Mouse (Mus musculus) hindbrain, embryonic 11.5 days (tissue): ENCODE results near the gene Fate1. TPM values are rescaled to one million over a fixed set of nuclear protein-coding genes. Genes with fewer than 3 reads are reported as not detected.

Experiments
- ATAC-seq: fragments of 200-750 bp; cut with Nextera tagmentation; 2 replicates; pipeline ENCODE4 v1.8.0; 2017; ENCODE audit warnings: mild to moderate bottlenecking, moderate TSS enrichment, moderate library complexity; ENCODE audit not compliant: low FRiP score
- DNase-seq: peaks from one replicate; pipeline ENCODE4 v3.0.0-alpha.2; 2015; ENCODE audit warnings: low spot score
- H3K27ac ChIP-seq: fragments of 300-500 bp; sonication (generic); 2 replicates; pipeline ENCODE4 v1.5.1; 2014; ENCODE audit warnings: mild to moderate bottlenecking, low read depth, low read length
- H3K27me3 ChIP-seq: fragments of 300-500 bp; sonication (generic); 2 replicates; pipeline ENCODE4 v1.6.1; 2014; ENCODE audit warnings: mild to moderate bottlenecking, low read length, moderate library complexity, mixed read lengths; ENCODE audit not compliant: control insufficient read depth, insufficient read depth
- H3K36me3 ChIP-seq: fragments of 300-500 bp; sonication (generic); 2 replicates; pipeline ENCODE4 v1.6.1; 2014; ENCODE audit warnings: mild to moderate bottlenecking, low read length, moderate library complexity, mixed read lengths; ENCODE audit not compliant: control insufficient read depth, insufficient read depth
- H3K4me1 ChIP-seq: fragments of 300-500 bp; sonication (generic); replicated peaks from 2 replicates; pipeline ENCODE4 v1.6.1; 2014; ENCODE audit warnings: low read length, mixed read lengths; ENCODE audit not compliant: control insufficient read depth, insufficient read depth
- H3K4me2 ChIP-seq: fragments of 300-500 bp; sonication (generic); replicated peaks from 2 replicates; pipeline ENCODE4 v1.6.1; 2014; ENCODE audit warnings: mild to moderate bottlenecking, low read depth, low read length
- H3K4me3 ChIP-seq: fragments of 300-500 bp; sonication (generic); 2 replicates; pipeline ENCODE4 v1.5.1; 2014; ENCODE audit warnings: low read depth, low read length
- H3K9ac ChIP-seq: fragments of 300-500 bp; sonication (generic); 2 replicates; pipeline ENCODE4 v1.6.1; 2014; ENCODE audit warnings: low read depth, low read length
- H3K9me3 ChIP-seq: fragments of 300-500 bp; sonication (generic); 2 replicates; pipeline ENCODE4 v1.6.1; 2016; ENCODE audit warnings: low read length; ENCODE audit not compliant: control insufficient read depth
- WGBS: fragments of 180-500 bp; shearing (Covaris S2); extraction: QIAGEN DNeasy Blood & Tissue Kit; methylation state at CpG from one replicate; pipeline ENCODE4 v1.1.7; 2014; 5-methylcytosine and 5-hydroxymethylcytosine counted together
- polyA plus RNA-seq: library from polyadenylated mRNA; unstranded; fragments of >200 nt; fragmentation: Nextera tagmentation; extraction: Ambion mirVana; gene quantifications from 2 replicates; pipeline ENCODE4 v1.2.1, GENCODE M21; 2014

Gene Fate1
- polyA plus RNA-seq, 1 experiment from 2014 or later, result 0.26 TPM

GRCm38 (mm10) chrX:72012804-72013203 is 40.0 kb downstream of the Fate1 start:
- 34% methylated on average over 3 of the region's 3 CpGs for WGBS
- Histone ChIP-seq H3K4me2 (no peak overlapping the region), H3K27me3 (no peaks in the 10 kb centered on the region), H3K36me3 (no peaks in the 10 kb centered on the region), H3K9me3 (no peaks in the 10 kb centered on the region), H3K27ac (no peak overlapping the region), H3K4me3 (no peak overlapping the region), H3K9ac (no peak overlapping the region), H3K4me1 (no peaks in the 10 kb centered on the region)
- DNase-seq (peak; percentile 60), ATAC-seq (peak; percentile 51; the same call in 1 of the 2 replicates)

GRCm38 (mm10) chrX:72022241-72022640 is 49.5 kb downstream of the Fate1 start:
- no peak overlapping the region for H3K4me2 ChIP-seq
- no peak for ATAC-seq

GRCm38 (mm10) chrX:72022750-72023398 is 50.1 kb downstream of the Fate1 start:
- Histone ChIP-seq H3K4me1 (no peaks in the 10 kb centered on the region), H3K9ac (no peak overlapping the region), H3K4me3 (no peak overlapping the region), H3K4me2 (no peak overlapping the region), H3K9me3 (no peaks in the 10 kb centered on the region), H3K36me3 (no peaks in the 10 kb centered on the region), H3K27me3 (no peaks in the 10 kb centered on the region), H3K27ac (no peak overlapping the region)
- 38% methylated on average over 10 of the region's 10 CpGs for WGBS
- DNase-seq, result peak; percentile 62
- no peak; the same call in 1 of the 2 replicates for ATAC-seq

More at GRCm38 (mm10) chrX:72022241-72022640, 49.5 kb downstream of the Fate1 start:
- Histone ChIP-seq H3K27me3 (no peaks in the 10 kb centered on the region), H3K4me3 (no peak overlapping the region), H3K9me3 (no peaks in the 10 kb centered on the region), H3K27ac (no peak overlapping the region), H3K9ac (no peak overlapping the region), H3K4me1 (no peaks in the 10 kb centered on the region), H3K36me3 (no peaks in the 10 kb centered on the region)
- no peak for DNase-seq
- WGBS, result 73% methylated on average over 1 of the region's 1 CpGs

- ATAC-seq, result no peak
- Histone ChIP-seq H3K9ac (no peak overlapping the region), H3K9me3 (no peaks in the 10 kb centered on the region), H3K36me3 (no peaks in the 10 kb centered on the region), H3K27ac (no peak overlapping the region), H3K4me3 (no peak overlapping the region), H3K27me3 (no peaks in the 10 kb centered on the region), H3K4me2 (no peak overlapping the region), H3K4me1 (no peaks in the 10 kb centered on the region)
- 64% methylated on average over 3 of the region's 3 CpGs for WGBS
- no peak for DNase-seq
Observed at GRCm38 (mm10) chrX:72023542-72023941, 50.8 kb downstream of the Fate1 start.

Other genes starting within 250 kb of the Fate1 start
- 38.4 and 41.9 TPM in 2 replicates for gene Vma21, start 157.1 kb upstream of the Fate1 start, polyA plus RNA-seq
- gene Gm1141, start 52.0 kb upstream of the Fate1 start, polyA plus RNA-seq, result 0.24 and 0.66 TPM in 2 replicates
- 7.8 and 8.1 TPM in 2 replicates for gene Prrg3, start 10.4 kb upstream of the Fate1 start, polyA plus RNA-seq
- gene Cnga2, start 18.9 kb downstream of the Fate1 start, polyA plus RNA-seq, result not detected in 2 replicates
- gene Magea4, start 249.0 kb downstream of the Fate1 start, polyA plus RNA-seq, result not detected in 2 replicates